Mouse (Mus musculus) gastrocnemius, postnatal 4 days (tissue): ENCODE results near the gene Ppp1r27. TPM values are rescaled to one million over a fixed set of nuclear protein-coding genes. Genes with fewer than 3 reads are reported as not detected.
"Not testable (repeated sequence)": the region's sequence is repeated elsewhere in the genome, so short reads cannot be mapped to it uniquely, and the experiment has no call there.

Experiments
- DNase-seq, 2 experiments: peaks; one replicate each; pipeline ENCODE4 v3.0.0; 2021 to 2022; ENCODE audit warnings: low spot score in 2 of 2, mixed read lengths in 2 of 2
- total RNA-seq, 2 experiments: library from RNA; stranded (reverse); gene quantifications; 2 replicates each; pipeline ENCODE4 v1.2.3; 2021

Ppp1r27 gene
- total RNA-seq, 2 experiments from 2014 or later: 80.7 to 99.3 TPM

DNA sequence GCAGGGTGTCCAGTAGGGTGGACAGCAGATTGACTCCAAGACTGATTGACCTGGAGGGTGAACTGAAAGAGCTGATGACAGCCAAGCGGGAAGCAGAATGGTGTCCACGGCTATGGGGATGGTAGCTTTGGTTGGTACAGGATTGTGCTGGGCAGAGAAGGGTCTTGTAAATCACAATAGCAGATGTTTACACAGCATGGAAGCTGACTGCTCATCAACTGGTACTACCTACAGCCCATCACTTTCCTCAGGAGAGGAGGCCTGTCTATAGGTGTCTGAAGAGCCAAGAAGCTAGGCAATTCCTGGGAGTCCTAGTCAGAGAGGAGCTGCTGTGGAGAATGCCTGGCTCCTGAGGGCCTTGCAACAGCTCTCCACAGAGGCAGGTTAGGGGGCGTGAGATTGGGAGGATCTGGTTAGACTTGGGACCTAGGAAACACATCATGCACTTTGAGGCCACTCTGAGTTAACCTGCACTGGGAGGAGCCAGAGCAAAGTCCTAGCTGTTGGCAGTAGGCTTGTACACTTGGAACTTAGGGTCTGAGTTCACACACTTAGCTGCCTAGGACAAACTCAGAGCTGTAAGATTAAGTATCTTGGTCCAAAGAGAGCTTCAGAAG, 25.5 kb upstream of the Ppp1r27 start:
- DNase-seq: no peak

- no peak for DNase-seq
Observed at GRCm38 (mm10) chr11:120575940-120576339, 25.0 kb upstream of the Ppp1r27 start.

- no peak for DNase-seq
Observed at GRCm38 (mm10) chr11:120575046-120575445, 24.1 kb upstream of the Ppp1r27 start.

GRCm38 (mm10) chr11:120574278-120574600, 23.3 kb upstream of the Ppp1r27 start:
- no peak for DNase-seq

- no peak for DNase-seq
Observed at GRCm38 (mm10) chr11:120573585-120574277, 22.8 kb upstream of the Ppp1r27 start.

- peak; percentile 99 to 100 for DNase-seq
Observed at GRCm38 (mm10) chr11:120572752-120573584, 22.0 kb upstream of the Ppp1r27 start, which contains the start of gene P4hb. P4hb (minus strand) TSS chr11:120573253.

GRCm38 (mm10) chr11:120572417-120572751, 21.5 kb upstream of the Ppp1r27 start:
- no peak for DNase-seq

- DNase-seq: no peak
Observed at GRCm38 (mm10) chr11:120571754-120572416, 21.0 kb upstream of the Ppp1r27 start.

DNA sequence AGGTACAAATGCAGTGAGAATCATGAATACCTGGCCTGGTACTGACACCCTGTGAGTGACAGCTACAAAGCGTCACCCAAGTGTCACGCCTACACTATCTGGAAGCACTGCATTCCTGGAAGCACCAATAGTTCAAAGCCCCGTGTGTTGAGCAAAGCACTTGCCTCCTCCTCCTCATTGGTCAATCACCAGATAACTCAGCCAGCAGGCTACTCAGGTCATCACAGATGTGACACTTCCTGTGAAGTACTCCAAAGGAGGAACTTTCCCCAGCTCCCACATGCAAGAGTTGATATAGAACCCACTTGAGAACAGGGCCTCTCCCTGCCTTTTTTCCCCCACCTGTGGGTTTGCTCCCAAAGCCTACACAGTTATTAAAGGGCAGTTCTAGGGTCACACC, 20.2 kb upstream of the Ppp1r27 start:
- DNase-seq: no peak

GRCm38 (mm10) chr11:120568324-120568723, 17.4 kb upstream of the Ppp1r27 start:
- no peak for DNase-seq

GRCm38 (mm10) chr11:120565114-120565513, 14.2 kb upstream of the Ppp1r27 start:
- DNase-seq: no peak

DNA sequence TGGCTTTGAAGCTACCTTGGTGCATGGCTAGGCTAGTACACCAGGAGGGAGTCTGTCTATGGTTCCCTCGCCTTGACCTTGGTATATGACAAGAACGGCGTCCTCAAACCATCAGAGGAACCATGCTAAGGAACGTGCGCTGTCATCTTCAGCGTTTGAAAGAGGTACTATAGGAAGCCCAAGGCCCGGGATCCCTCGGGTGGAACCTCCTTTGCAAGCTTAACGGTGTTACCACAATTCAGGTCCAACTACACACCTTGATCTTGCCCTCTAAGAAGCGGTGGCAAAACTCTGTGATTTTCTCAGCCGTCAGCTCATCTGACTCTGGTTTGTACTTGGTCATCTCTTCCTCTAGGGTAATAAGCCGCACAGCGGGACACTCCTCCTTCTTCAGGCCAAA, 12.0 kb upstream of the Ppp1r27 start:
- DNase-seq: no peak

DNA sequence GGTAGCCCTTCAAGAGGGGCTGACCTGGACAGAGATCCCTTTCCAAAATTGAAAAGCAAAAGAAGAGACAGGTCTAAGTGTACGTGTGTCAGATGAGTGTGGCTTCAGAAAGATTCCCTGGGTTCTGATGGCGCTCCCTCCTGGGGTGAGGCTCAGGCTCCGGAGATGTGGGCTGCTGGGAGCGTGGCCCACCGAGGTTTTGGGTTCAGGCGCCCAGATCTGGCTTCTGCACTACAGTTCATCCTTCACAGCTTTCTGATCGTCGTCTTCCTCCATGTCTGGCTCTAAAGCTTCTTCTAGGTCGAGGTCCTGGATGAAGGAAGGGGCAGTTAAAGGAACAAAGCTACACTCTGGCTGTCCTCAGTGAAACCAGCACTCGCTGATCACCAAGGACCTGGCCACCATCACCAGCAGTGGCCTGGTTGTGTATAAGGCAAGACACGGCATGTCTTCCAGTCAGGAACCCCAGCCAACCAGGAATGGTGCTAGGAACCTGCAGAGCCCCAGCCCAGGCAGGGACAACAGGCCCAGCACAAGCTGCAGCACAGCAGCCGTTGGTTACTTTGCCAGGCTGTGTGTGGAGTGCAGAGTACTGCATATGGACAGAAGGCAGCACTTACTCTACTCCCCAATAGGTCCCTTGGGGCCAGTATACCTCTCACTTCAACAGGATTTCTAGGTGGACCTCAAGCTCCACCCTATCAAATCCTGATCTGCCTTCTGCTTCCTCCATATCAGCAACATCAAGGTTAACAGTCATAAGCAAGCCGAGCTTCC, 10.2 kb upstream of the Ppp1r27 start:
- no peak for DNase-seq

DNA sequence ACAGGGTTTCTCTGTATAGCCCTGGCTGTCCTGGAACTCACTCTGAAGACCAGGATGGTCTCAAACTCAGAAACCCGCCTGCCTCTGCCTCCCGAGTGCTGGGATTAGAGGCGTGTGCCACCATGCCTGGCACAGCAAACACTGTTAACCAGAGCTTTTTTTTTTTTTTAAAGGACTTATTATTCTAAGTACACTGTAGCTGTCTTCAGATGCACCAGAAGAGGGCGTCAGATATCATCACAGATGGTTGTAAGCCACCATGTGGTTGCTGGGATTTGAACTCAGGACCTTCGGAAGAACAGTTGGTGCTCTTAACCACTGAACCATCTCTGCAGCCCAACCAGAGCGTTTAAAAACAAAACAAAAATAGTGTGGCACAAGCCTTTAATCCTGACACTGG, 7.9 kb upstream of the Ppp1r27 start:
- not testable (repeated sequence) for DNase-seq

- no peak for DNase-seq
Observed at GRCm38 (mm10) chr11:120555260-120555659, 4.3 kb upstream of the Ppp1r27 start.

GRCm38 (mm10) chr11:120554834-120555233, 3.9 kb upstream of the Ppp1r27 start:
- no peak for DNase-seq

- no peak for DNase-seq
Observed at GRCm38 (mm10) chr11:120552736-120553135, 1.8 kb upstream of the Ppp1r27 start.

GRCm38 (mm10) chr11:120549986-120550809, 734 bp downstream of the Ppp1r27 start:
- no peak for DNase-seq

GRCm38 (mm10) chr11:120549168-120549945, 1.6 kb downstream of the Ppp1r27 start, which contains the start of gene Mcrip1:
Mcrip1 (minus strand) TSS chr11:120549727.
- peak; percentile 96 to 97 for DNase-seq
